Mouse (Mus musculus) liver, embryonic 14.5 days (tissue): ENCODE measurements around the gene Amdhd2. TPM values are rescaled to one million over a fixed set of nuclear protein-coding genes. Genes with fewer than 3 reads are reported as not detected.

Source experiments
- ATAC-seq: fragments of 200-750 bp; cut with Nextera tagmentation; 2 replicates; pipeline ENCODE4 v1.8.0; 2017; ENCODE audit warnings: moderate number of reproducible peaks, mild to moderate bottlenecking, moderate library complexity; ENCODE audit not compliant: insufficient read depth
- DNase-seq, 3 experiments: peaks; one replicate each; pipeline ENCODE4 v3.0.0-alpha.2; 2012 to 2013; ENCODE audit warnings: low read depth in 3 of 3, low spot score in 3 of 3
- H3K27ac ChIP-seq: fragments of 300-500 bp; sonication (generic); 2 replicates; pipeline ENCODE4 v1.5.1; 2014; ENCODE audit warnings: moderate library complexity, mild to moderate bottlenecking, control low read depth, inconsistent platforms
- H3K27me3 ChIP-seq: fragments of 300-500 bp; sonication (generic); 2 replicates; pipeline ENCODE4 v1.6.1; 2014; ENCODE audit warnings: mild to moderate bottlenecking, low read length, moderate library complexity; ENCODE audit not compliant: control insufficient read depth, insufficient read depth
- H3K36me3 ChIP-seq: fragments of 300-500 bp; sonication (generic); replicated peaks from 2 replicates; pipeline ENCODE4 v1.6.1; 2014; ENCODE audit warnings: low read depth; ENCODE audit not compliant: control insufficient read depth, insufficient read depth
- H3K4me1 ChIP-seq, 2 experiments: fragments of 200-500 bp in 1 of 2; fragments of 300-500 bp in 1 of 2; sonication (generic) in 1 of 2; replicated peaks; 2 replicates each; pipeline ENCODE4 v1.6.1; 2012 to 2014; ENCODE audit warnings: antibody characterized with exemption in 1 of 2, inconsistent platforms in 1 of 2, low read length in 1 of 2; ENCODE audit not compliant: control insufficient read depth in 2 of 2, insufficient read depth in 2 of 2
- H3K4me2 ChIP-seq: fragments of 300-500 bp; sonication (generic); 2 replicates; pipeline ENCODE4 v1.6.1; 2014; ENCODE audit warnings: low read depth, mild to moderate bottlenecking, control low read depth, moderate library complexity
- H3K4me3 ChIP-seq, 2 experiments: fragments of 200-500 bp in 1 of 2; fragments of 300-500 bp in 1 of 2; sonication (generic) in 1 of 2; 2 replicates each; pipeline ENCODE4 v1.5.1; 2012 to 2014; ENCODE audit warnings: low read depth in 2 of 2, low read length in 2 of 2, mild to moderate bottlenecking in 2 of 2, control low read depth in 1 of 2, inconsistent platforms in 1 of 2, moderate library complexity in 1 of 2; ENCODE audit not compliant: insufficient read depth in 1 of 2
- H3K9ac ChIP-seq: fragments of 300-500 bp; sonication (generic); replicated peaks from 2 replicates; pipeline ENCODE4 v1.6.1; 2014; ENCODE audit warnings: mild to moderate bottlenecking, control low read depth, moderate library complexity
- H3K9me3 ChIP-seq: fragments of 300-500 bp; sonication (generic); 2 replicates; pipeline ENCODE4 v1.6.1; 2016; ENCODE audit warnings: low read length, mixed read lengths; ENCODE audit not compliant: control insufficient read depth
- CTCF ChIP-seq: IDR thresholded peaks from 2 replicates; pipeline ENCODE4 v1.5.1; 2016; ENCODE audit warnings: antibody characterized with exemption, low read depth, control low read depth
- EP300 ChIP-seq: IDR thresholded peaks from 2 replicates; pipeline ENCODE4 v1.6.1; 2016; ENCODE audit warnings: antibody characterized with exemption, low read depth
- WGBS: fragments of 180-500 bp; shearing (Covaris S2); extraction: QIAGEN DNeasy Blood & Tissue Kit; methylation state at CpG from one replicate; pipeline ENCODE4 v1.1.7; 2014; ENCODE audit not compliant: insufficient replicate concordance; 5-methylcytosine and 5-hydroxymethylcytosine counted together
- polyA plus RNA-seq, 2 experiments: library from polyadenylated mRNA; depleted of rRNA in 1 of 2; stranded (reverse) in 1 of 2; unstranded in 1 of 2; fragments of >200 nt; fragmentation: Nextera tagmentation in 1 of 2; extraction: Ambion mirVana in 1 of 2; gene quantifications; 2 replicates each; pipeline versions ENCODE4 v1.2.1 to v1.2.3; 2012 to 2014

Amdhd2 gene
- polyA plus RNA-seq, 2 experiments: 11.6 to 17.6 TPM

DNA sequence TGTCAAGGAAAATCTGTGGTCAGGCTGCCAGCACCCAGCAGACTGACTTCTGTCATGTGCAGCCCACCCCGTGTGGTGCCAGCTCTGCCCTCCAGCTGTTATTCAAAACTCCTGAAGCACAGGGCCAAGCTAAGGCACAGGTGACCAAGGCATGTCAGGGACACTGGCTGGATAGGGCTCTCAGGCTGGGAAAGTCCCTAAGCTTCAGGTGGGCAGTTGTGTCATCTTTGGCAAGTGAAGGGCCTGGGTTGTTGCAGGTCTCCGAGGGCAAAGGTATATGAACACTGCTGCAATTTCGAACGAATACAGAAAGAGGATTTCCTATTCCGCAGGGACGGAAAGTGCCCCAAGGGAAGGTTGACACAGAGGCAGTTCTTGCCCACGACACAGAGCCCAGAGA lies 41.3 kb upstream of the Amdhd2 start:
- ATAC-seq: no peak
- Histone ChIP-seq H3K9me3 (no peaks in the 10 kb centered on the region), H3K9ac (peak overlapping the region; percentile 83), H3K27me3 (no peaks in the 10 kb centered on the region), H3K4me3 (peak overlapping the region; percentile 67 to 70), H3K27ac (peak overlapping the region; percentile 92), H3K4me1 (peaks cover 81 to 82% of the 10 kb centered on the region in 2 experiments), H3K4me2 (peak overlapping the region; percentile 97), H3K36me3 (no peaks in the 10 kb centered on the region; the same call in 1 of the 2 replicates)
- DNase-seq: no peak
- TF ChIP-seq EP300: no peak
- no peak for TF ChIP-seq CTCF
- WGBS: 4% methylated on average over 7 of the region's 7 CpGs

- Histone ChIP-seq H3K27ac (peak overlapping the region; percentile 92), H3K36me3 (no peaks in the 10 kb centered on the region; the same call in 1 of the 2 replicates)
Measured at GRCm38 (mm10) chr17:24203611-24204534, 40.3 kb upstream of the Amdhd2 start.

GRCm38 (mm10) chr17:24203068-24203467 lies 39.5 kb upstream of the Amdhd2 start:
- peaks cover 86 to 87% of the 10 kb centered on the region in 2 experiments for H3K4me1 ChIP-seq
- peak overlapping the region; percentile 97 for H3K4me2 ChIP-seq
- no peaks in the 10 kb centered on the region for H3K27me3 ChIP-seq
- H3K36me3 ChIP-seq: no peaks in the 10 kb centered on the region; the same call in 1 of the 2 replicates
- ATAC-seq (peak; percentile 70), DNase-seq (peak; percentile 77 to 85 (median 80))
- 10% methylated on average over 4 of the region's 4 CpGs for WGBS
- peak overlapping the region; percentile 92 for H3K27ac ChIP-seq
- peak overlapping the region; percentile 83 for H3K9ac ChIP-seq
- no peak for TF ChIP-seq CTCF
- peak; percentile 79 for TF ChIP-seq EP300
- H3K4me3 ChIP-seq: peak overlapping the region; percentile 46 to 67
- H3K9me3 ChIP-seq: no peaks in the 10 kb centered on the region

More at GRCm38 (mm10) chr17:24203611-24204534, 40.3 kb upstream of the Amdhd2 start:
- no peak for TF ChIP-seq CTCF
- TF ChIP-seq EP300: no peak
- Histone ChIP-seq H3K4me1 (peaks cover 85 to 86% of the 10 kb centered on the region in 2 experiments), H3K27me3 (no peaks in the 10 kb centered on the region), H3K4me2 (peak overlapping the region; percentile 97), H3K4me3 (peak overlapping the region; percentile 67 to 70), H3K9me3 (no peaks in the 10 kb centered on the region), H3K9ac (peak overlapping the region; percentile 83)
- DNase-seq (no peak), ATAC-seq (no peak)
- WGBS: 32% methylated on average over 3 of the region's 3 CpGs

- Histone ChIP-seq H3K9ac (peak overlapping the region; percentile 19; the same call in 1 of the 2 replicates), H3K27ac (peak overlapping the region; percentile 40), H3K4me2 (peak overlapping the region; percentile 97), H3K4me3 (no peak overlapping the region), H3K36me3 (no peaks in the 10 kb centered on the region; the same call in 1 of the 2 replicates), H3K27me3 (no peaks in the 10 kb centered on the region), H3K4me1 (peaks cover 86 to 91% of the 10 kb centered on the region in 2 experiments), H3K9me3 (no peaks in the 10 kb centered on the region)
- ATAC-seq (no peak), DNase-seq (no peak)
- no peak for TF ChIP-seq EP300
- TF ChIP-seq CTCF: no peak
- whole genome bisulfite sequencing: 66% methylated on average over 4 of the region's 4 CpGs
Measured at GRCm38 (mm10) chr17:24201092-24201491, 37.5 kb upstream of the Amdhd2 start.

GRCm38 (mm10) chr17:24199741-24200140 lies 36.2 kb upstream of the Amdhd2 start:
- ATAC-seq (0 out of 2 replicates have a peak, but pooled peaks have one; percentile 4), DNase-seq (no peak)
- peak overlapping the region; percentile 39 for H3K4me2 ChIP-seq
- peak overlapping the region; percentile 4; the same call in 1 of the 2 replicates for H3K9ac ChIP-seq
- no peaks in the 10 kb centered on the region for H3K9me3 ChIP-seq
- no peaks in the 10 kb centered on the region; the same call in 1 of the 2 replicates for H3K36me3 ChIP-seq
- peak overlapping the region; percentile 36 for H3K27ac ChIP-seq
- WGBS: 28% methylated on average over 4 of the region's 4 CpGs
- no peaks in the 10 kb centered on the region for H3K27me3 ChIP-seq
- peaks cover 83 to 87% of the 10 kb centered on the region in 2 experiments for H3K4me1 ChIP-seq
- TF ChIP-seq CTCF: no peak
- no peak for TF ChIP-seq EP300
- no peak overlapping the region for H3K4me3 ChIP-seq
